Mouse (Mus musculus) left cerebral cortex, adult 11 months (tissue): Measurements from ENCODE around the gene Sun3.

ENCODE experiments used
- DNase-seq: peaks from one replicate; pipeline ENCODE4 v3.0.0; 2022; ENCODE audit warnings: low spot score

Sun3 gene

GRCm38 (mm10) chr11:9048703-9049060, at the start of gene Sun3:
TSS of gene Sun3 (minus strand) at chr11:9048991.
- DNase-seq = no peak

- no peak for DNase-seq
Observed at GRCm38 (mm10) chr11:9076444-9076843, 27.7 kb upstream of the Sun3 start.

GRCm38 (mm10) chr11:9060484-9060883, 11.7 kb upstream of the Sun3 start:
- DNase-seq = no peak

GRCm38 (mm10) chr11:9060029-9060428, 11.2 kb upstream of the Sun3 start:
- DNase-seq = no peak

GRCm38 (mm10) chr11:9057711-9058110, 8.9 kb upstream of the Sun3 start:
- DNase-seq = no peak

GRCm38 (mm10) chr11:9056937-9057336, 8.1 kb upstream of the Sun3 start:
- DNase-seq = no peak

GRCm38 (mm10) chr11:9051895-9052294, 3.1 kb upstream of the Sun3 start:
- DNase-seq = no peak

- no peak for DNase-seq
Observed at GRCm38 (mm10) chr11:9050241-9050640, 1.4 kb upstream of the Sun3 start.

GRCm38 (mm10) chr11:9048011-9048702, 634 bp downstream of the Sun3 start, which contains the start of gene Gm11992:
TSS of gene Gm11992 (plus strand) at chr11:9048594.
- peak; percentile 66 for DNase-seq

GRCm38 (mm10) chr11:9047044-9047443, 1.7 kb downstream of the Sun3 start:
- no peak for DNase-seq

GRCm38 (mm10) chr11:9046546-9046945, 2.2 kb downstream of the Sun3 start:
- DNase-seq = no peak

GRCm38 (mm10) chr11:9031530-9031929, 17.3 kb downstream of the Sun3 start:
- DNase-seq = no peak

- DNase-seq = no peak
Observed at GRCm38 (mm10) chr11:9025211-9025610, 23.6 kb downstream of the Sun3 start.

- no peak for DNase-seq
Observed at GRCm38 (mm10) chr11:9024782-9025181, 24.0 kb downstream of the Sun3 start.

GRCm38 (mm10) chr11:9020207-9020606, 28.6 kb downstream of the Sun3 start:
- DNase-seq = no peak

- DNase-seq = no peak
Observed at GRCm38 (mm10) chr11:9018491-9019267, 30.1 kb downstream of the Sun3 start.

- DNase-seq = no peak
Observed at GRCm38 (mm10) chr11:9014740-9015139, 34.1 kb downstream of the Sun3 start.

GRCm38 (mm10) chr11:9011348-9011747, 37.4 kb downstream of the Sun3 start:
- no peak for DNase-seq

GRCm38 (mm10) chr11:9010853-9011339, 37.9 kb downstream of the Sun3 start, which contains the start of gene Hus1:
TSS of gene Hus1 (minus strand) at chr11:9011191.
- peak; percentile 54 for DNase-seq

- peak; percentile 7 for DNase-seq
Observed at GRCm38 (mm10) chr11:9010416-9010815, 38.4 kb downstream of the Sun3 start.

GRCm38 (mm10) chr11:9008761-9009160, 40.0 kb downstream of the Sun3 start:
- DNase-seq = no peak

- no peak for DNase-seq
Observed at GRCm38 (mm10) chr11:8988084-8988483, 60.7 kb downstream of the Sun3 start.

GRCm38 (mm10) chr11:8986058-8986457, 62.7 kb downstream of the Sun3 start:
- no peak for DNase-seq
